Mouse (Mus musculus) right cerebral cortex, postnatal 10 days (tissue): Measurements from ENCODE around the gene Gm17428.

ENCODE experiments used
- DNase-seq, 2 experiments: peaks; one replicate each; pipeline ENCODE4 v3.0.0; 2021; ENCODE audit warnings: low spot score in 2 of 2

The Gm17428 gene

DNA sequence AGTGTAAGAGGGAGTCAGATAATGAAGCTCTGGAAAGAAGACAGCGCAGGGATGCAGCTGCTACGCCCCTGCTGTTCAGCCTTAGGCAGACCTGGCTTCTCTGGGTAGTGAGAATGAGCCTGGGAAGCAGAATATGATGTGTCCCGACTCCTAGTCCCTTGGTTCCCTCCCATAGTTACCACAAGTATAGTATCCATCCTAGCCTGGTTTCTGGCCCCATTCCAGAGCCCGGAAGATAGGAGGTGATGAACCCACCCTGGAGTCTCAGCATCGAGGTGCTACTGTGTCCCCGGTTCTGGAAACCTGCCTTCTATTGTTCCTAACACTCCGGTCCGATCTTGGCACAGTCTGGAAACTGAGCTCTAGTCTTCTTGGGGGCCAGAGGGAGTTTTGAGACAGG is 31.7 kb downstream of the Gm17428 start:
- no peak for DNase-seq

- peak in 1 of 2 experiments; percentile 49 for DNase-seq
Measured at GRCm38 (mm10) chr14:55011116-55011515, 34.4 kb downstream of the Gm17428 start.

GRCm38 (mm10) chr14:55014591-55014990 is 37.9 kb downstream of the Gm17428 start:
- DNase-seq: peak; percentile 76 to 84

- peak; percentile 99 for DNase-seq
Measured at GRCm38 (mm10) chr14:55014991-55015766, 38.4 kb downstream of the Gm17428 start, which contains the start of gene Ngdn. Ngdn (plus strand) TSS chr14:55015454.

GRCm38 (mm10) chr14:55015767-55016111 is 39.0 kb downstream of the Gm17428 start:
- DNase-seq: no peak

DNA sequence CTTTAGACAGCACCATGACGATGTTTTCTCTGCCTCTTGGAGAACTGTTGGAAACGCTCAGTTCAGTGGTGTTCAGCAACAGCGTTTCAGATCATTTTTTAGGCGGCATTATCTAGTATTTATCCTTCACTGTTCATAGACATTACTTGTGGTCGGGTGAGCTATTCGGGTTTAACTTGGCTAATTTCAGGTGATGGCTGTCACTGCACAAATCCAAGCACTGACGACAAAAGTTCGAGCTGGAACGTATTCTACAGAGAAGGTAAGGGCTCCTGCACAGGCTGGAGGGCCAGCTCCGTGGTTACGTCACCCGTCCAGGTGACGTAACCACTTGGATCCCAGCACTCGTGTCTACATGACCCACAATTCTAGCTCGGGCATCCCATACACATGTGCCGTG is 40.1 kb downstream of the Gm17428 start:
- DNase-seq: no peak

- no peak for DNase-seq
Measured at GRCm38 (mm10) chr14:55020394-55020793, 43.7 kb downstream of the Gm17428 start.

DNA sequence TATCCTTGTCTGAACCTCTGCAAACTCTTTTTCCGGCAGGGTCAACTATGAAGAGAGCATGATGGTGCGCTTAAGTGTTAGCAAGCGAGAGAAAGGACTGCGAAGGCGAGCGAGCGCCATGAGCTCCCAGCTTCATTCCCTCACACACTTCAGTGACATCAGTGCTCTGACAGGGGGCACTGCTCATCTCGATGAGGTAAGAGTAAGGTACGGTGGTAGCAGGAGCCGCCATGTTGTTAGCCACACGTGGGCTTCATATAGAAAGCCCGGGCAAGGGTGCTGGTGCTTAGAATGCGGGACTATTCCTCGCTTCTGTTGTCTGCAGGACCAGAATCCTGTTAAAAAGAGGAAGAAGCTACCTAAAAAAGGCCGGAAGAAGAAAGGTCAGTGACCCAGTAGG is 46.3 kb downstream of the Gm17428 start:
- DNase-seq: no peak

GRCm38 (mm10) chr14:55024236-55024635 is 47.5 kb downstream of the Gm17428 start:
- DNase-seq: peak; percentile 75 to 82

DNA sequence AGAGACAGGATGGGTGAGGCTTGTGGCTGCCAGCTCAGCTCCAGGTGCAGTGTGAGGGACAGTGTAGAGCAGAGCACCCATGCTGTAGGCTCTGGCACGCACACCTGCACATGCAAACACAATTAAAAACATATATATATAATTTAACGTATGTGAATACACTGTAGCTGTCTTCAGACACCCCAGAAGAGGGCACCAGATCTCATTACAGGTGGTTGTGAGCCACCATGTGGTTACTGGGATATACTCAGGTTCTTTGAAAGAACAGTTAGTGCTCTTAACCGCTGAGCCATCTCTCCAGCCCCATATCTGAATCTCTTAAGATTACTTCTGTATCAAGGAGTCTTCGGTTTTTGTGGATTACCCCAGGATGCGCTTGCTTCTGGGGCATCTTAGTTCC is 48.8 kb downstream of the Gm17428 start:
- DNase-seq: no peak
